Mouse (Mus musculus) urinary bladder, postnatal 10 days (tissue): Measurements from ENCODE around the gene C87436.
A peak's percentile ranks its signal among the peaks of the same experiment; 100 is the strongest.
"Not testable (repeated sequence)": the region's sequence is repeated elsewhere in the genome, so short reads cannot be mapped to it uniquely, and the experiment has no call there.

Experiments
- DNase-seq: peaks from one replicate; pipeline ENCODE4 v3.0.0; 2022; ENCODE audit warnings: low spot score

The C87436 gene

DNA sequence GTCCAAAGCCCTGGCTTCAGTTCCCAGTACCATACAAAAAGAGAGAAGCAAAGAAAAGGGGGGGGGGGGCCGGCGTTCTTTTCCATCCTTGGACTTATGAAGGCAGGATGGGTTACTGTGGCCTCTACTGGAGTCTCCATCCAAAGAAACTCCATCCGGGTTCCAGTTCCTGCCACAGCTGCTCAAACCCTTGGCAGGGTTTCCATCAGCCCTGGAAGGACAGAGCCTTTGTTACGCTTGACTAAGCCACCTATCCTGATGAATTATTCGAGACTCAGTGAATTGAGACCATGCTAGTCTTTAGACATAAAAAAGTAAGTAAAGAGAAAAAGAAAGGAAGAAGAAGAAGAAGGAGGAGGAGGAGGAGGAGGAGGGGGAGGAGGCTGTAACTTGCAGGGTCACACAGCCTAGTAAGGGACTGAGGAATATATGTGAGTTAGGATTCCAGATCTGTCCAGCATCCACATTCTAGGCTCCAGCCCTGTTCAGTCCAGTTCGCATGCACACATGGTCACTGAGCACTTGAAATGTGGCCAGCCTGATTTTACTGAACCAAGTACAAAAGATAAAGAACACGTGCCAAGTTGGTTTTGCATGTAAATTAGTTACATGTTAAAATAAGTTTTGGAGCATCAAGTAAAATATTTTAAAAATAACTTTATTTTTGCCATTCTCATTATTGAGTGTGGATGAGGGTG lies 47.9 kb downstream of the C87436 start:
- no peak for DNase-seq

DNA sequence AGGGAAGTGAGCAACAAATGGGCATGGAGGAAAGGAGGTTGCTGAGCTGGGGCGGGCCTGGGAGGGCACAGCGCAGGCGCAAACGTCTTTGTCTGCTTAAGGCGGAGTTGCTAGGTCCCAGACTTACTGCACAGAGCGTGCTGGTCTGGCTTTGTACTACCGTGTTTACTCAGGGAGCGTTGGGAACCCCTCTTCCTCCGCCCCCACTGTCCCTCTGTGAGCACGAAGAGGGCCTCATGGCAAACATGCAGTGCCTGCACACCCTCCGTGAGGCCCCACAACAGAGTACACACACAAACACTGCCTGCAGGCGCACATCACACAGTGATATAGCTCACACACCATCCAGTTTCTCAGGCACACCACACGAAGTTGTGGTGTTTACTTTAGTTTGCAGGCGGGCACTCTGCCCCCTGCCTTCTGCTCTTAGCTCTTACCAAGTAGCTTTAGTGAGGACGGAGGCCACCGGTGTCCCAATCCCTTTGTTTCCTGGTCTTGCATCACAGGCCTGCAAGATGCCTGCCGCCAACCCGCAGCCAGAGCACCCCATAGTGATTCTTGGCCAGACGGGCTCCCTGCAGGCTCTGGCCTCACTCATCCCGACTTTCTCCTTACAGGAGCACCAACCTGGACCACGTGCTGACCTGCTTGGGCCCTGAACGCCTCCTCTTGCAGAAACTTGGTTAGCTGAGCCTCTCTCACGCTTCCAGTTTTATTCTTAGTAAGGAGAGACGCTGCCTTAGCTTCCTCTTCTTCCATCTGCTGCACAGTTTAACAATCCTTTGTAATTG lies 49.4 kb downstream of the C87436 start:
- peak; percentile 42 for DNase-seq

DNA sequence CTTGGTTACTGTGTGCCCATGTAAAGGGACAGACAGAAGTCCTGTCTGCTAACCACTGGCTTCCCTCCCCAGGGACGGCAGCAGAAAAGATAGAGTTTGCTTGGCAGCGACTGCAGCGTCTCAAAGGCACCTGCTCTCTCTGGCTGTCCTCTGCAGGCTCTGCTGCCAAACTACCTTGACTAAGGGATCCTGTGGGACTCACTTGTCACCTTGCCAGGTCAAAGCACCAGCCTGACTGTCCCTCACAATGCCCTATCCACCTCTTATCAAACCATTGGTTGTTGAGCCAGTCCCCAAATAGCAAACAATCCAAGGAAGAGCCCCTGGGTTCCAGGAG lies 49.9 kb downstream of the C87436 start:
- DNase-seq: no peak

DNA sequence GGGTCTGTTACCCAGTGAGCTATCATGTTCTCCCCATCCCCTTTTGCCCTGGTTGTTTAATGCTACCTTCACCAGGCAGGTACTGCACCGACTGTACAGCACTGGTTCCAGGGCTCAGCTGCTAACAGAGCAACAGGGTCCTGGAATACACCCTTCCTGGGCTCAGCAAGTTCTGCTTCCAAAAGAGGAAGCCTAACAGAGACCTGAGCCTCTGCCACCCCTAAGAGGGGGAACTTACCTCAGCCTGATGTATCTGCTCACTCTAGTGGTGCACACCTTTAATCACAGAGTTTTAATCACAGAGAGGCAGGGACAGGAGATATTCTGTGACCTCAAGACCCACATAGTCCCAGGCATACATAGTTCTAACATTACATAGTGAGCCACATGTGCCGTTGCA lies 51.8 kb downstream of the C87436 start:
- no peak for DNase-seq

DNA sequence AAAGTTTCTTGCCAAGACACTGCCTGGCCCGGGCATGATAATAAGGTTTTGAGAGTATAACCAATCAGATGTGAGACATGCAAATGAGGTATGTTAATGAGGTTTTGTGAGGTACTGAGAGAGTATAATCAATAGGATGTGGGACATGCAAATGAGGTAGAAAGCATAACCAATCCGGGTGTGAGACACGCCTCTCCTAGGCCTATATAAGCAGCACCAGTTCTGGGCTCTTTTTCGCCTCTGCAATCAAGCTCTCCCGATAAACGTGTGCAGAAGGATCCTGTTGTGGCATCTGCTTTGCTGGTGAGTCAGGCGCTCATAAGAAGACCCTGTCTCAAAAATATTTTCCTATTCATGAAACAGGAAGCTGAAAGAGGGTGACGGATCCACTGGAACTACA lies 52.2 kb downstream of the C87436 start:
- not testable (repeated sequence) for DNase-seq

DNA sequence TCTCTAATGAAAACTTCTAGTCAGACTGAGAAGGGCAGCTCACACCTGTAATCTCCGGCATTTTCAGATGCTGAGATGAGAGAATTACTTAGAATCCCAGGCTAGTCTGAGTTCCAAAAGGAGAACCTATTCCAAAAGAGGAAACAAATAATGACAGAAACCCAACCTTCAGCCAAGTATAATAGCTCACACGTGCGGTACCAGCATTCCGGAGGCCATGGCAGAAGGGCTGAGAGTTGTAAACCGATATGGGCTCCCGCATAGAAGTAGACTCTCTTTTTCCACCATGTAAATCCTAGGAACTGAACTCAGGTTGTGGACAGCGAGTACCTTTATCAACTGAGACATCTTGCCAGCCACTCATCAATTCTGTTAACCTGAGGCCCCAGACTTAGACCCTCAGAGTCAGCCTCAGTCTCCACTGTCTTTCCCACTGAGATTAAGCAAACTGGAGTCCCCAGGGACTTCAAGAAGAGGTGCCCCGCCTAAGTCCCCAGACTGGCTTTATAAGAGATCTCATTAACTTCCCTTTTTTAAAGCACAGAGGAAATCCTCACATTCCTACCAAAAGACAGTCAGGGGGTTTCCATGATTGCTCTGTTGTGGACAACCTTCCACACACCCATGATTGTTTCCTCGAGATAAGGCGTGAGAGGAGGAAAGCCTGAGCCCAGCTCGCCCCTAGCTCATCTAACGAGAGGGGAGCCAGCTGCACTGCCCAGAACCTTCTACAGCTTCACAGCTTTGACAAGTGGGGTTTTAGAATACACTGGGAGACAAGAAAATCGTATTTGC lies 55.5 kb downstream of the C87436 start:
- DNase-seq: no peak

DNA sequence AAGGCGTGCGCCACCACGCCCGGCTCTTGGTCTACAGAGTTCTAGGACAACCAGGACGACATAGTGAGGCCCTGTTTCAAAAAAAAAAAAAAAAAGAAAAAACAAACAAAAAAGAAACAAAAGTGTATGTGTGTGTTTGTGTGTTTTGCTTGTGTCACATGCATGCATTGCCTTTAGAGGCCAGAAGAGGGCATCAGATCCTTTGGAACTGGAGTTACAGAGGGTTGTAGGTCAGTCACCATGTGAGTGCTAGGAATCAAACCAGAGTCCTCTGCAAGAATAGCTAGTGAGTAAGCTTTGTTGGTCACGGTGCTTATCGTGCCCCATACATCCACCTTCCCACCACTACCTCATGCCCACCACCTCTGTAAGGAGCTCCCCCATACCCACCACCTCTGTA lies 56.6 kb downstream of the C87436 start:
- DNase-seq: no peak

DNA sequence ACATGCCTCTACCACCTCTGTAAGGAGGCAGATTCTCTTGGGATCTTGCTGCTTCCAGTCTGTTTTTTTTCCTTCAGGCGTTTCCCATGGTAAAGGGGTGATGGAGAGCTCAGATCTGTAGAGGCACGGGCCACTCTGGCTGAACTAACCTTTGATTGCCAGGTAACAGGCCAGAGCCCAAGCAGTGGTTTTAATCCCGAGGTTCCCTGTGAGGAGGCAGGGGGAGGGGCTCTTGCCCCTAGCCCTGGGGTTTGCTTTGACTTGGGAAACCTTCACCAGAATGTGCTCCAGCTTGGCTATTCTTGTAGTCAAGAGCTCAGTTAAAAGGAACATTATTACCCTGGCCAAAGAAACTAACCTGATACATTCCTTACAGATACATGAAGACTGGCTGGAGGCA lies 57.5 kb downstream of the C87436 start:
- no peak for DNase-seq

DNA sequence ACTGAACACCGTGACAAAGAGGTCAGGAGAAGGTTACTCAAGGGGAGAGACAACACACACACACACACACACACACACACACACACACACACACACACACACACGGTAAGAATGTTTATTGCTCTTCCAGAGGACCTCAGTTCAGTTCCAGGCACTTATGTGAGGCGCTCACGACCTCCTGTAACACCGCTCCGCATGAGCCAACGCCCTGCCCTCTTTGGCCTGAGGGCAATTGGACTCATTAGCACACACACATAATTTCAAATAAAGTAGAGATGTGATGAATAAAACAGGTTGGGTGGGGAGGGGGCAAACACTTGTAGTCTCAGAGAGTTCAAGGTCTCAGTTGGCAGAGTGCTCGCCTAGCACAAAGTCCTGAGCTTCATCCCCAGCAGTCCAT lies 58.0 kb downstream of the C87436 start:
- no peak for DNase-seq

DNA sequence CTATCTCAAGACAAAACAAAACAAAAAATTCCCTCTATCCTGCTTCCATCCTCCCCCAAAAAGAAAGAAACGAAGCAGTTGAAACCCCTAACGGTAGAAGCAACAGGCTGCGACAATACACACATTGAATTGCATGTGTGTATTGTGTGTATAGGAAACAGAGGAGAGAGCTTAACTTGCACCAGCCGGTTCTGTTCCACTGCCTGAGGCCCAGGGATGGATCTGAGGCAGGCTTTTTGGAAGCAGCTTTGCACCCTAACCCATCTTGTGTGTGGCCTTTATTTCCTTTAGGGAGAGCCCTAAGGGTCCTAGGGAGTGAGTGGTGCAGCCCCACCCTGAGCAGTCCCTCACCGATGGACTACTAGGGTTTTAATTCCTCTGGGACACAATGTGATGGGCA lies 58.4 kb downstream of the C87436 start:
- DNase-seq: no peak

DNA sequence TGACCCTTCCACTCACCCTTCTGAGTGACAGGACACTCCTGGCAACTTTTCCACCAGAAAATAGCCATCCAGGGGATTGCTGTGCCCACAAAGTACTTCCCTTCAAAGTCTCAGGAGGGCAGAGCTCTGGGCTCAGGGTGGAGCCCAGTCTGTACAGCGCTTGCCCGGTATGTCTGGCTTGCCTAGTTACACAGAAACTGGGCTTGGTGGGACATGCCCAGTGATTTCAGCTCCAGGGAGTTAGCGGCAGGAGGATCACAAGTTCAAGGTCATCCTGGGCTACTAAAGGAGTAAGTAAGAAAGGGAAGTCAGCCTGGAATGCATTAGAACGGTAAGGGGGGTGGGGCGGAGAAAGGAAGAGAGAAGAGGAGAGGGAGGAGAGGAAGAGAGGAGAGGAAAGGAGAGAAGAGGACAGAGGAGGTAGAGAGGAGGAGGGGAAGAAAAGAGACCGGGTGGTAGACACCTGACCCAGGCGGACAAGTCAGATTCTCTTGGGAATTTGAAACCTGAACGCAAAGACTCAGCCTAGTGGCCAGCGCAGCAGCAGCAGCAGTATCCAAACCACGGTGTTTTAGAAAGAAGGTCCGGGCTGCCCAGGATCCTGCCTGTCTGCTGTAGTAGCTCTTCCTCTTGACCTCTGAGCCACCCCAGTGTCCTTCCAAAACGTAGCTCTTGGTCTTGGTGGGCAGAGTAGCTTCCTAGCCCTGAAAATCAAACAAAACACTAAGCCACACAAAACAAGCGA lies 59.1 kb downstream of the C87436 start:
- DNase-seq: no peak

DNA sequence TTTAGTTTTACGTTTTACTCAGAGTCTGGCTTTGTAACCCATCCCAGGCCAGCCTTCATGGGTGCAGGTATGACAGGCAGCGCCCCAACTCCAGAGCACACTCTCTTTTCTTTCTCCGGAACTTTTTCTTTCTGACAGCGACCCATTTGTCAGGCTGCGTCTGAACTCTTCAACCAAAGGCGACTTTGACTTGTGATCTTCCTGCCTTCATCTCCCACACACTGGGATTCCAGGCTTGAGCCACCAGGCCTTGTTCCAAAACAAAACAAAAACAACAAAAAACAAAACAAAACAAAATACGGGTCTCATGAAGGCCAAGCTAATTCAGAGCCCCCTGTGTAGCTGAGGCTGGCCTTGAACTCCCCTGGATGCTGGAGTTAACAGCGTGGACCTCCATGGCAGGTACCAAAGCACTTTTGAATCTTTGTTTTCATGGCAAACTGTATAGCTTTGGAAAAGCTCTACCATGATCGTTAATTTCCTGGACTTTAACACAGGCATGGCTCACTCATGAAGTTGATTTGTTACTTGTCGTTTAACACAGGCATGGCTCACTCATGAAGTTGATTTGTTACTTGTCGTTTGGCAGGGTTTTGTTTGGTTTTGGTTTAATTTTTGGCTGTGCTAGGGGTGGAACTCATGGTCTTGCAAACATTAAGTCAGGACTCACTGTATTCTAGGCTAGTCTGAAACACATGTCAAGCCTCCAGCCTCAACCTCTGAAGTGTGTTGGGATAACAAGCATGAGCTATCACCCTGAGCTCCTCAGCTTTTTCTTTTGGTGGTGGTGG lies 60.0 kb downstream of the C87436 start:
- DNase-seq: no peak

DNA sequence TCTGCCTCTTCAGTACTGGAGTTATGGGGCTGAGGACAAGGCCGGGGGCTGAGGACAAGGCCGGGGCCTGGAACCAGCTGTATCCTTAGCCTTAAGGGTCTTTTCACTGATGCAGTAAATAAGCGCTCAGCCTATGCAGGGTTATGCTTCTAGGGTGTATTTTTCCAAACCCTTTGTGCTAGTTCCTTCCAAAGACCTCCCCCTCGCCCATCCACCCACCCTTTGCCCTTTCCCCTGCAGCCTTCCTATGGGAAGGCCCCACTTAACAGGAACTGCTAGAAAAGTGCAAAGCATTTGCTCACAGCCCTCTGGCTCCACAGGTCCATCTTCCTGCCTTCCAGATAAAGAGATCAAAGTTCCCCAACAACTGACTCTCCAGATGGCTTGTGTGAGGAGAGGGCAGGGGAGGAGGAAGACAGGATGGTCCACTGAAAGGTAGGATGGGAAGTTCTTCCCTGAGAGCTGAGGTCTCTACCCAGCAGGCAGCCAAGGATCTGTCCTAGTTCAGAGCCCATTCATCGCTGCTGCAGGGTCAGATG lies 61.5 kb downstream of the C87436 start:
- DNase-seq: no peak

DNA sequence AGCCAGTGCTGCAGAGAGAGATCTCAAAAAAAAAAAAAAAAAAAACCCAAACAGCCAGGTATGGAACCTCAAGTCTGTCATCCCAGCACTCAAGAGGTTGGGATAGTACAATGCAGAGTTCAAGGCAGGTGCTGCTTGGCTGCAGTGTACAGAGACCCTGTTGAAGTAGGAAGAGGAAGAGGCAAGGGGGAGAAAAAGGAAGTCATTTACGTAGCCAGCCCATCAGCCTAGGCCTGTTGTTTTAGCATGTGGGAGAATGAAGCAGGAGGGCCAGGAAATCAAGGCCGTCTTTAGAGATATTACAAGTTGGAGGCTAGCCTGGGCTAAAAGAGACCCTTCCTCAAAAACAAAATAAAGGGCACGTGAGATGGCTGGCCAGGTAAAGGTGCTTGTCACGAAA lies 65.3 kb downstream of the C87436 start:
- no peak for DNase-seq

DNA sequence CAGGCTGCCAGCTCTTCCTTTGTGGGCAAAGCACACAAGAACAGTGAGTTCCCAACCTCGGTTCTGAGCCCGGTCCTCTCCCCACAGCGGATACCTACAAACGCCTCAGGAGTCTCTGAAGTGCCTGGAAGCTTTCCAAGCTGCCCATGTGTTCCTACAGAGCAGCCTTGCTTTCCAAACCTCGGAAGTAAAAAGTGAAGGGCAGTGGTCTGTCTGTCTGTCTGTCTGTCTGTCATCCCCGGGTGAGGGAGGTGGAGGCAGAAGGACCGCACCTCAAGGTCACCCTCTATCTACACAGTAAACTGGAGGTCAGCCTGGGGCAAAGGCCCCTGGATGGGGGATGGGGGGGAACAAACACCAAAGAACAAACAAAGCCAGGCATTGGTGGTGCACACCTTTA lies 67.5 kb downstream of the C87436 start:
- DNase-seq: no peak

DNA sequence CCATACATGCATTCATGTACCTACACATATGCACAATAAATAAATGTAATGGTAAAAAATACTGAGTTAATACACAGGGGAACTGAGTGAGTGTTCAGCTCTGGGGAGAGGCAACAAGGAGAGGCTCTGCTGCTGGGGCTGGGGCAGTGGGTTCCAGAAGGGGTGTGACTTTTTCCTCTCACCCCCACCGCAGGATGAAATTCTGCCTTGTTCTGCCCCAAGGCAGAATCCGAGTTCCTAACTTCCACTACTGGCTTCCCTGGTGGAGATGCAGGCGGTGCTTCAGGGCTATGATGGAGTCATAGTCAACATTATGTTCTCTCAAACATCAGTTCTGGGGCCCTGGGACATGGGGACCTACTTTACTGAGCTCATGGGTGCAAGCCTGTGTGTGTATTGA lies 68.1 kb downstream of the C87436 start:
- DNase-seq: no peak

DNA sequence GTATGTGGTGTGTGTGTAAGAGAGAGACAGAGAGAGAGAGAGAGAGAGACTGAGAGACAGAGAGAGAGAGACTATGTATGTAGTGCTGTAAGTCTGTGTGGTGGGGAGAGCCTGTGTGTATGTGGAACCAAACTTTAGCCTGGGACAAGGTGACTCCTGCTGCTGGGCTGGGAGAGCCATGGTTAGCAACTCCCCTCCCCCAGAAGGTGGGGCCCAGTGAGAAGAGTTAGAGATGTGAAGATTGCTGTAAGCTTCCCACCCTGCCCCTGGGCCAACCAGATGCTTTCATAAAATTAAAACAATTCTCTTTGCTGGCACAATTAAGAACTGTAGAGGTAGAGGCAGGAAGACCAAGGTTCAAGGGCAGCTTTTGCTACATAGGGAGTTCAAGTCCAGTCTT lies 68.9 kb downstream of the C87436 start:
- DNase-seq: no peak

DNA sequence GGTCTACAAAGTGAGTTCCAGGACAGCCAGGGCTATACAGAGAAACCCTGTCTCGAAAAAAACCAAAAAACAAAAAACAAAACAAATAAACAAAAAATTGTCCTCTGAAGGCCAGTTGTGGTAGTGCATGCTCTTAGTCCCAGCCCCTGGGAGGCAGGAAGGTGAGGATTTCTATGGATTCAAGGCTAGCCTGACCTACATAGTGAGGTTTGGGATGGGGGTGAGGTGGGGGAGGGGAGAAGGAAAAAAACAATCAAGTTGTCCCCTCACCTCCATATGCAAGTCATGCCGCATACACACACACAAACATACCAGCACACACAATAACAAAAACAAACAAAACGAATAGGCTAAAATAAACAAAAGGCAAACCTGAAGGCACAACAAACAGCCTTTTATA lies 70.6 kb downstream of the C87436 start:
- DNase-seq: no peak

DNA sequence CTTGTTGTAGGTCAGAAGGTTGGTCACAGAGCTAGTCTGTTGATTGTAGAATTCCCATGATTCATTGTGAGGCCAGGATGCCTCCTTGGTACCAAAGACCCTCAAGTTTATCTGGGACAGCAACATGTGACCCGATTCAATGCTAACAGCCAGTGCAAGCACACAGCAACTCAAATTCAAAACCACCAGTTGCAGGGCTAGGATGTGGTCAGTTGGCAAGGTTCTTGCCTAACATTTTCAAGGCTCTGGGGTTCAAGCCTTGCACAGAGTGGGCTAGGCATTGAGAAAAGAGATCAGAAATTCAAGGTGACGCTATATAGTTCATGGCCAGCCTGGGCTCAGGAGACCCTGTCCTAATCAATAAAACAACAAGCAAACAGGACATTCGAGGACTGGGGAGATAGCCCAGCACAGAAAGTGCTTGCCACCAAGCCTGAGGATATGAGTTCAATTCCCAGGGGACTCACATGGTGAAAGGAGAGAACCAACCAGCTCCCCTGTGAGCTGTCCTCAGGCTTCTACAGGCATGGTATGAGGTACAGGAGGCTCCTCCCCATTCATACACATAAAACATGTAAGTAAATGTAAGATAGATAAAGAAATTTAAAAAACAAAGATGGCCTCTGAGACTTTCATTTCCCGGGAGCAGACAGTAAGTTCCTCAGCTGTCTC lies 71.2 kb downstream of the C87436 start:
- DNase-seq: no peak

DNA sequence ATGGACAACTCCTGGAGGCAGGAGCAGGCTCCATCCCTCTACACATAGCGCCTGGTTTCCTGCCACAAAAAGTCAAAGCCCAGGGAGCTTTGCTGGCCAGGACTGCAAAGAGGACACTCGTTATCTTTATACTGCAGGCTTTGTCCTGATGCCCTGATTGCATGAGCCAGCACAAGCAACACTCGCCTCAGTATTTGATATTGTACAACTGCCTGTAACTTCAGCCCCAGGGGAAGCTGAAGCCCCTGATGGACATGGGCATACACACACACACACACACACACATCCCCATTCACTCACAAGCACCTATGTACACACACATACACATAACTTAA lies 71.7 kb downstream of the C87436 start:
- DNase-seq: no peak

DNA sequence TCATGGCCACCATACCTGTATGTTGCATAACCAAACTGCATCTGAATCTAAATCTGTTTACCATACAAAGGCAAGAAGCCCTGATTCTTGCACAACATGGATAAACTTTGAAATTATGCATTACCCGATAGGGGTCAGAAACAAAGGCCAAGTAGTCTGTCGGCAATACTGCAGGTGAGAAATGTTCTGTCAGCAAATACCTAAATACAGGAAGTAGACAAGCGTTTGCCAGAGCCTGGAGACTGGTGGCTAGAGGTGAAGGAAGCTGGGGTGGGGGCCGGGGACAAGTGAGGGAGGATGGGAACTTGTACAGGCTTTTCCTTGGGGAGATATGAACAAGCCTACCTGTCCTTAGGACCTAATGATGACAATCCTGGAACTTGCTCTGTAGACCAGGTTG lies 72.8 kb downstream of the C87436 start:
- DNase-seq: no peak
